Mouse (Mus musculus) left cerebral cortex, adult 2 months (tissue): ENCODE results near the gene Rps11. TPM values are rescaled to one million over a fixed set of nuclear protein-coding genes. Genes with fewer than 3 reads are reported as not detected.
"Not testable (repeated sequence)": the region's sequence is repeated elsewhere in the genome, so short reads cannot be mapped to it uniquely, and the experiment has no call there.

Experiments
- DNase-seq, 2 experiments: peaks; one replicate each; pipeline ENCODE4 v3.0.0; 2021 to 2022; ENCODE audit warnings: low spot score in 2 of 2, mixed read lengths in 1 of 2; ENCODE audit errors: extremely low spot score in 1 of 2
- H3K27ac ChIP-seq: fragments of 200-600 bp; 2 replicates; pipeline ENCODE4 v1.8.1; 2022
- H3K4me3 ChIP-seq: fragments of 200-600 bp; 2 replicates; pipeline ENCODE4 v1.8.1; 2022
- CTCF ChIP-seq: fragments of 200-600 bp; IDR thresholded peaks from 2 replicates; pipeline ENCODE4 v1.8.1; 2022; ENCODE audit warnings: antibody characterized with exemption, mild to moderate bottlenecking, moderate library complexity
- intact Hi-C: fragments of 180-260 bp; cut with DNase I; formaldehyde crosslinking; loops from one replicate; pipeline ENCODE4 v1.15.1; 2025
- total RNA-seq, 2 experiments: library from RNA; stranded (reverse); gene quantifications; 2 replicates each; pipeline ENCODE4 v1.2.3; 2021

Rps11 gene
- total RNA-seq, 2 experiments from 2014 or later, result 421 to 444 TPM

DNA sequence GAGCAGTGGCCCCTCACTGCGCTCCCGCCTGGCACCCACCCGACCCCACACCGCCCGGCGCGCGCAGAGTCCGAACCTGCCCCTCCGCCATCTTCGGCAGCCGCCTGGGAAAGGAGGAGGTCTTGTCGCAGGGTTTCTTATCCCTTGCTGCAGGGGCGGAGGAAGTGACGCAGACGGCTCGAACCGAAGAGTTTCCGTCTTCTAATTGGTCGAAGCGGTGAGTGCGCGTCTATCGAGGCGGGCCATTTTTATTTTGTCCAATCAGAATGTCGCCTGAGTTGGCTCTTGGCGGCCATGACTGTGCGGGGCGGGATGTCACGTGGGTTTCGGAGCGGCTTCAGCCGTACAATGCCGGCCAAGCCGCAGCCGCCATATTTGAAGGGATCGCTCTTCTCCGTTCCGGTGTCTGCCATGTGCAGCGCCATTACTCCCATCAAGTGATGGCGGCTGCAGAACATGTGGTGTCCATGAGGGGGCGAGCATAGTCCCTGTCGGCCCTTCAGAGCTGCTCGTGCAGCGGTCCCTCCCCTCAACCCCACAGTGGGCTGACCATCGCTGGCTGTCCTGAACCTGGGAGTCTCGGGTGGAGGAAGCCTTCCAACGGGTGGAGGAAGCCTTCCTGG, 4.5 kb upstream of the Rps11 start, which contains the start of gene Rpl13a:
Rpl13a (minus strand) TSS at position 138 of the 623 bp plus-strand sequence.
- Histone ChIP-seq H3K4me3 (peak within 1 kb of the TSS; percentile 85), H3K27ac (peak within 1 kb of the TSS; percentile 93)
- peak; percentile 72 for TF ChIP-seq CTCF
- DNase-seq, result peak; percentile 98 to 99
- intact Hi-C loops, result loop anchor here (2.0 to 10.0 kb wide), 3 partner anchors 26 to 274 kb away; partner anchors contain the start of genes Aldh16a1, Pih1d1 and Pnkp

DNA sequence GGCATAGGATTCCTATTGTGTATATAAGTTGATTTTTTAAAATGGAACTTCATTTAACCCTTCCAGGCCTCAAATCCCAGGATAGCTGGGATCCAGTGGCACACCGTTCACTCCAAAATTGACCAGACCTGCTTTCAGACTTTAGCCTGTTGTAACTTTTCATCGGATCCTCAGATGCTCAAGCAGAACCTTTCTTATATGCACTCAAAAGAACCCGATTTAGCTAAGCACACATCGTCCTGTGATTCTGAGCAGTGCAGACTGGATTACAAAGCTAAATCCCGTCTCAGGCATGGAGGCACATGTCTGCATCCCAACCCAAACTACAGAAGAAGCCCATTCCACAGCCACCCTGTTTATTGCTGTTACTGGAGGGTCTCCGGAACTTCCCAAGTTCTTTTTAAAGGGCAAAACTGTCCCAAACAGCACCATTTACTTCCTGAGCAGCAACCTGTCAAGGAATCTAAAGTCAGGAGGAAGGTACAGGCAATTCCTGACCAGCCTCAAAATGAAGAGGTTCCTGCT, 3.5 kb upstream of the Rps11 start:
- Histone ChIP-seq H3K27ac (peak overlapping the region; percentile 93), H3K4me3 (peak overlapping the region; percentile 85)
- no peak for TF ChIP-seq CTCF
- intact Hi-C loops, result loop anchor here (2.0 to 10.0 kb wide), 3 partner anchors 27 to 273 kb away; partner anchors contain the start of genes Aldh16a1, Pih1d1 and Pnkp
- no peak for DNase-seq

DNA sequence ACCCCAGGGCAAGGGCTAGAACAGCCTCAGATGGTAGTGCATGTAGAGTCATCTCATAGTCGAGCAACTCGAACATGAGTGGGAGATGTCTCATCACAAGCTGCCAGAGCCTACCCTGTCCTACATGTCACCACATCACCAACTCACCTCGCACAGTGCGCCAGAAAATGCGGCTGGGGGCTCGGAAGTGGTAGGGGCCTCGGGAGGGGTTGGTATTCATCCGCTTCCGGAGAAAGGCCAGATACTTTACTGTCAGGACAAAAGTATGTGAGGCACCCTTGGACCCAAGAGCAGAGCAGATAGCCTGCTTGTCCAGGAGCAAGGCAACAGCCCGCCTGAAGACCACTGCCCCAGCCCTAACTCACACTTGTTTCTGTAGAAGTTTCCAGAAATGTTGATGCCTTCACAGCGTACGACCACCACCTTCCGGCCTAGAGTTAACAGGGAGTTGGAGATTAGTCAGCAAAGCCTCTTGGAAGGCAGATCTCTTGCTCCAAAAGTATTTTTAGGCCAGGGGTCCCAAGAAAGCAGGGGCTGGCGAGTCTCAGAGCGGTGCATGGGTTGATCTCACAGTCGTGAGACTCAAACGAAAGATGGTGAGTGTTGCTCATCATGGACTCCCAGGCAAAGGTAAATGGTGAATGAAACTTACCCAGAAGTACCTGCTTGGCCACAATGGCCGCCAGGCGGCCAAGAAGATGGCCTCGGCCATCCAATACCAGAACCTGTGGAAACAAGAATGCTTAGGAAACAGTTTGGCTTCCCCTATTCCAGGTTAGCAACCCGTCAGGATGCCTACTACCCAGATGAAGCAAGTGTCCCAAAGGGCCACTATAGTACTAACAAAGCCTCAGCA, 2.8 kb upstream of the Rps11 start:
- H3K27ac ChIP-seq, result peak overlapping the region; percentile 93; the same call in 1 of the 2 replicates
- DNase-seq, result no peak
- intact Hi-C loops, result loop anchor here (10.0 kb wide), 1 partner anchor 272 kb away; the partner anchor contains the start of gene Pnkp

DNA sequence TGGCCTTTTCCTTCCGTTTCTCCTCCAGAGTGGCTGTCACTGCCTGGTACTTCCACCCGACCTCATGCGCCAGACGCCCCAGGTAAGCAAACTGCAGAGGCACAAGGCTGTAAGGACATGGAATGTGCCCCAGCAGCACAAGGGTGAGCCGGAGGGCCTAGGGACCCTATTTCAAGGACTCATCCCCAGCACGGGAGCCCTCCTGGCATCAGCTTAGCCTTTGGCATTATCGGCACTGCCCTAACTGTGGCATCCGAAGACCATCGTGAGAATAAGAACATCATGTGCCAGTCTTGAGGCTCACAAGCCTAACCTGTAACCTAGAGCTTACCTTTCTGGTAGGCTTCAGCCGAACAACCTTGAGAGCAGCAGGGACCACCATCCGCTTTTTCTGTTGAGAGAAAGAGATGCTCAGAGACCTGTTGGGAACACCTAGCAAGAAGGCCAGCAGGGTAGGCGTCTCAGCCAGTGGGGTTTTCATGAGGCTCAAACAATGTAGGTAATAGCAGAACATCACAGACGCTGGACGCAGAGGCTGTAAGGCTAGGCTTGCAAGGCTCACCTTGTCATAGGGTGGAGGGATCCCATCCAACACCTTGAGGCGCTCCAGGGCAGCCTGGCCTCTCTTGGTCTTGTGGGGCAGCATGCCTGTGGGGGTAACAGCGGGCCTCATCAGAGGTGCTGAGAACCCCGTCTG, 2.1 kb upstream of the Rps11 start:
- Histone ChIP-seq H3K27ac (no peak overlapping the region), H3K4me3 (no peak overlapping the region)
- no peak for DNase-seq
- intact Hi-C loops, result loop anchor here (10.0 kb wide), 1 partner anchor 271 kb away; the partner anchor contains the start of gene Pnkp
- TF ChIP-seq CTCF, result no peak

More for the DNA sequence above, 2.8 kb upstream of the Rps11 start:
- peak overlapping the region; percentile 85 for H3K4me3 ChIP-seq
- peak; percentile 31 for TF ChIP-seq CTCF

DNA sequence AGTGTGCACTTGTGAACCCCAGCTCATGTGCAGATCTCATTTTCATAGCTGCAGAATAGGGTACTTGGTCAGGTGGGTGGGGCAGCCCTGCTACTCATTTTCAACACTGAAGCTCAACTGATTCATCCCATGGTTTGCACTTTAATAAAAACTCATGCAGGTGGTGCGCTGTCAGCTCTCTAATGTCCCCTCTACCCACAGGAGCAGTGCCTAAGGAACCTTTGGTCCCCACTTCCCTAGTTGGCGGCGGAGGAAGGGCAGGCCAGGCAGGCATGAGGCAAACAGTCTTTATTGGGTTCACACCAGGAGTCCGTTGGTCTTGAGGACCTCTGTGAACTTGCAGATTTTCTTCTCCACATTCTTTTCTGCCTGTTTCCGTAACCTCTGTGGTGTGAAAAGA, 1.4 kb upstream of the Rps11 start:
- H3K4me3 ChIP-seq, DNase-seq, H3K27ac ChIP-seq: not testable (repeated sequence)
- intact Hi-C loops, result loop anchor here (10.0 kb wide), 1 partner anchor 271 kb away; the partner anchor contains the start of gene Pnkp

DNA sequence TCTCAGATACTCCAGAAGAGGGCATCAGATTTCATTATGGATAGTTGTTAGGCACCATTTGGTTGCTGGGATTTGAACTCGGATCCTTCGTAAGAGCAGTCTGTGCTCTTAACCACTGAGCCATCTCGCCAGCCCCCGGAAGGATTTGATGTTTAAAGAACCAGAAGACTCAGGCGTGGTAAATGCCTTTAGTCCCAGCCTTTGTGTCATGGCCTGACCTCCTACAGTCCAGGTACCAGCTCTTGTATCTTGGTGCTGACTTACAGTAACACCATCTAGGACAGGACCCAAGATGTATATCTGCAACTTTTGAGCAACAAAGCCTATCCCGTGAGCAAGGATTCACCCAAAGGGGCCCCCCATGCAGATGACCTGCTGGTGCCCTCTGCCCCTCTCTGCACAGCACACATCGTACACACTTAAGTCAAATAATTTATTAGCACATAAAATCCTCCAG, 933 bp upstream of the Rps11 start:
- Histone ChIP-seq H3K27ac (no peak overlapping the region), H3K4me3 (no peak overlapping the region)
- TF ChIP-seq CTCF, result peak; percentile 36
- no peak for DNase-seq
- intact Hi-C loops, result loop anchor here (10.0 kb wide), 1 partner anchor 270 kb away; the partner anchor contains the start of gene Pnkp

DNA sequence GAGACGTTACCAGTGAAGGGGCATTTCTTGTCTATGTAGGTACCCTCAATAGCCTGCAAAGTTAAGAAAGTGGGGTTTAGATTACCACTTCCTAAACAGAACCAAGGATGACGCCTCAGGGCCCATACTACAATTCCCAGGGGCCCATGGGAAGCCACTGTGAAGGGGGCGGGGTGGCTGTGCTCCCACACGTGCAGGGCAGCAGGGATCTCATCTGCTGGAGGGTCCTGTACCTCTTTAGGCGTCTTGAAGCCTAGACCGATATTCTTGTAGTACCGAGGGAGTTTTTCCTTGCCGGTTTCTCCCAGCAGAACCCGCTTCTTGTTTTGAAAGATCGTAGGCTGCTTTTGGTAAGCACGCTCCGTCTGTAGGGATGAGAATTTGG, 1.1 kb downstream of the Rps11 start:
- intact Hi-C loops, result loop anchor here (10.0 kb wide), 1 partner anchor 268 kb away; the partner anchor contains the start of gene Pnkp

DNA sequence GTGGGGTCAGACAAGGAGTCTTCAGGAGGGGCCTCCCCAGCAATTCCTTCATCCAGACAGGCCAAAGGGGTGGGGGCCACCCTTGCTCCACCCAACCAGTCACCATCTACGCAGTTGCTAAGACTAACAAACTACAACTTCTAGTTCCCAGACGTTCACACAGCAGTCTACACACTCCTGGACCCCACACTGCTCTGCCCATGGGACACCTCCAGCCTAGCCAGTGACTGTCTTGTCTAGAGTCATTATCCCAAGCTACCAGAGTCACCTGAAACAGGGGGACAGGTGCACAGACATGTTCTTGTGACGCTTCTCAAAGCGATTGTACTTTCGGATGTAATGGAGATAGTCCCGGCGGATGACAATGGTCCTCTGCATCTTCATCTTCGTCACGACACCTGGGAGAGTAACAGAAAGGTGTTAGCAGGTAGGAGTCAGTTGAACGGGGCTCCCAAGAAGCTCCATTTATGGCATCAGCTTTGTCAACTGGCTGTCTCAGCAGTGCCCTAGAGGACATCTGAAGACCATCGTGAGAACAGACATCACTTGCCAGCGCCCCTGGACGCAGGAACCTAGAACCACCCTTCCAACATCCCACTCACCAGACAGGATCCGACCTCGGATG, 1.6 kb downstream of the Rps11 start:
- DNase-seq, result no peak
- no peak for TF ChIP-seq CTCF
- intact Hi-C loops, result loop anchor here (10.0 kb wide), 1 partner anchor 268 kb away; the partner anchor contains the start of gene Pnkp
- Histone ChIP-seq H3K27ac (no peak overlapping the region; the same call in 1 of the 2 replicates), H3K4me3 (peak overlapping the region; percentile 96)

More for the DNA sequence above, 1.1 kb downstream of the Rps11 start:
- DNase-seq, result no peak
- peak overlapping the region; percentile 96 for H3K4me3 ChIP-seq
- peak overlapping the region; percentile 92 for H3K27ac ChIP-seq
- TF ChIP-seq CTCF, result no peak

DNA sequence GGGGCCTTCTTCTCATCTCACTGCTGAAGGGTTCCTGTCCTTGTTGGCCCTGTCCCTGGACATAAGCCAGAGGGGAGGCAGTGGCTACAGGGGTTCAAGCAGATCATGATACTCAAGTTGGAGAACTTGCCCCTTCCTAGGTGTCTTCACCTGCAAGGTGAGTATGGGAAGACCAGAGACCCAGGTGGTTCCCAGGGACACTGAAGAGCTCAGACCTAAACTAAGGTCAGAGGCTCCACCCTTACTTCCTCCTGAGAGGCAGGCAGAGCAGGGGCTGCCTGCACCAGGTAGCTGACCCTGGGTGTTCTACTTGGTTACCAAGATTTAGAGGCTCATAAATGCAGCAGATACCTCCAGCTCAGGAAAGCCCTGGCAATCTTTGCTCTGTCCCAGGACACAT, 2.3 kb downstream of the Rps11 start:
- peak overlapping the region; percentile 55; the same call in 1 of the 2 replicates for H3K27ac ChIP-seq
- intact Hi-C loops, result loop anchor here (10.0 kb wide), 1 partner anchor 267 kb away; the partner anchor contains the start of gene Pnkp
- peak overlapping the region; percentile 17; the same call in 1 of the 2 replicates for H3K4me3 ChIP-seq

DNA sequence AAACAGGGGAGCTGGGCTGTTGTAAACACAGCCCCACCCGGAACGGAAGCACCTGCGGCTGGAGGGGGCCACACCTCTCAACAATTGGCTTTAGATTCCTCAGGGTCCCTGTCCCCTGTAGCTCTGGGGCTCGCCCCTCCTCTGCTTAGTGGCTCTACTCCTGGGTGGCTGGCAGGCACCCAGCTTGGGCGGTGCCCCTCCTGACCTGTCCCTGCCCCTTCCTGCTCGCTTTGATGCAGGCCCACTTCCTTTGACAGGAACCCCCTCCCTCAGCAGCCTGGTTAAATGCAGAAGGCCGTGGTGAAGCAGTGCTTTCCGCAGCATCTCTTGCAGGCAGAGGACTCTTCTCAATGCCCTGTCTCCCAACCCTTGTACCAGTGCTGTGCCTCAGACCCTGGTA, 2.8 kb downstream of the Rps11 start:
- Histone ChIP-seq H3K4me3 (peak overlapping the region; percentile 17; the same call in 1 of the 2 replicates), H3K27ac (peak overlapping the region; percentile 55; the same call in 1 of the 2 replicates)
- TF ChIP-seq CTCF, result no peak
- intact Hi-C loops, result loop anchor here (10.0 kb wide), 1 partner anchor 267 kb away; the partner anchor contains the start of gene Pnkp
- DNase-seq, result no peak

More for the DNA sequence above, 2.3 kb downstream of the Rps11 start:
- DNase-seq, result no peak
- no peak for TF ChIP-seq CTCF
